Mouse (Mus musculus): ENCODE data around the gene Defb23.
"Not testable (repeated sequence)": the region's sequence is repeated elsewhere in the genome, so short reads cannot be mapped to it uniquely, and the experiment has no call there.

Gene Defb23

DNA sequence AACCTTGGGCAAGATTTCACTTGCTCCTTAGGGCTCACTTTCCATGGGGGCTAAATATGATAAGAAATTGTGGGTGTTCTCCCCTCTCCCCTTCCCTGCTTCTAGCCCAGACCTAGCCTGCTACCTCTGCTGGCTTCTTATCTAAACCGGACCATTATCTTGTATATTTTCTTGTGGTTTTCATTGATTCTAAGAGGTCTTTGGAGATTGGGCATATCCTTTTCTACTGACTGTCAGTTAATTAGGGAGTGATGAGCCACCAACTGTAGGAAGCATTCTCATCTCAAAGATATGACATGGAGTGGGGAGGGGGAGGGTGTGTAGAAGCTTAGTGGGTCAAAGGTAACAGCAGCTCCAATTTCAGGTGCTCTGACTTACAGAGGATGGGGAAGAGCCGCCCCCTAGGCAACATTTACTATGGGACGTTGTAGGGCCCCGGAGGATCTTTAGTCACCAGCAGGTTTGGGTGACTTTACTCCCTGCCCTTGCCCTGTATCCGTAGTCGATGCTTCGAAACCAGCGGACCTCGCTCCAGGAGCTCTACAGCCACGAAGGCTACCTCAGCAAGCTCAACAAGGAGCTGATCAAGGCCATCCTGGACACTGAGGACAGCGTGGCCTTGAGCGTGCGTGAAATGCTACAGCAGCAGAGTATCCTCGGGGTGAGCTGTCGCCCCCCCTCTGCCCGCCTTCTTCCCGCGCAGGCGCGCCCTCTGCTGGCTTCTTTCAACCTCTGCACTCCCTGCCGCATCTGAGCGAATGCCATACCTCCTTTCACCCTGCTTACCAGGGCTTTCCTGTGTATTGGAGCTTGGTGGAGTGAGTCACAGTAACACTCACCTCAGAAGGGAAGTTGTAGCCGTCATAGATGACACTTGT, 27.2 kb downstream of the Defb23 start:
- peak; percentile 88 for DNase-seq (ENCODE audit: low read depth, low spot score)

DNA sequence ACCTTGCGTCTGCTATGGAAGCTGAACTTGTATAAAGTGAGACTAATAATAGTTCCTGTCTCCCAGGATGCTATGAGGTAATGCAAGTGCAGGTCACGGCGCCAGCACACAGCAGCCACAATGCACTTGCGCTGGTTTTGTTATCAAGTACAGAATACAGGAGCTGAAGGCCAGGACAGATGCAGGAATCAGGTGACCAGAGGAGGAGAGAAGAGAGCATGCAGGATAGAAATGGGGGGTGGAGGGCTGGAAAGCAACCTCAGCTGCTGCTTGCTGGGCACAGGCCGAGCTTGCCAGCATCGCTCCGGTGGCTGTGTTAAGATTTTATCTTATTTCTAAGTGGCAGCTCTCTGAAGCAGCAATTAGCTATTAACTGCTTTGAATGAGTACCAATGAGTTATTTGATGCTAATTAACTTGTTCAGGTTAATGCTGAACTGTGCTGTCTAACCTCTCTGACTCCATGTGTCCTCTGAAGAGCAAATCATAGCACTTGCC, 28.0 kb downstream of the Defb23 start:
- no peak for DNase-seq (ENCODE audit: low read depth, low spot score)

DNA sequence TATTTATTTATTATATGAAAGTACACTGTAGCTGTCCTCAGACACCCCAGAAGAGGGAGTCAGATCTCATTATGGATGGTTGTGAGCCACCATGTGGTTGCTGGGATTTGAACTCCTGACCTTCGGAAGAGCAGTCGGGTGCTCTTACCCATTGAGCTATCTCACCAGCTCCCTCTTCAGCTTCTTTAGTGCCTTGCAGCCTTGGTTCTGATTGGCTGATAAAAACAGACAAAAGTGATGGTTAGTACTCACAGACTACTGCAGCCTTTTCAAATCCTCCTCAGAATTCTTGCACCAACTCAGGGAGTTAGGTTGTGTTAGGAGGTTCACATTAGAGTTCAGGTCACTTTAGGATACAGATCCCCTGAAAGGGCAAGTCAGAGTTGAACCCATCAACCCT, 35.9 kb downstream of the Defb23 start:
- not testable (repeated sequence) for DNase-seq (ENCODE audit: low read depth, low spot score)

DNA sequence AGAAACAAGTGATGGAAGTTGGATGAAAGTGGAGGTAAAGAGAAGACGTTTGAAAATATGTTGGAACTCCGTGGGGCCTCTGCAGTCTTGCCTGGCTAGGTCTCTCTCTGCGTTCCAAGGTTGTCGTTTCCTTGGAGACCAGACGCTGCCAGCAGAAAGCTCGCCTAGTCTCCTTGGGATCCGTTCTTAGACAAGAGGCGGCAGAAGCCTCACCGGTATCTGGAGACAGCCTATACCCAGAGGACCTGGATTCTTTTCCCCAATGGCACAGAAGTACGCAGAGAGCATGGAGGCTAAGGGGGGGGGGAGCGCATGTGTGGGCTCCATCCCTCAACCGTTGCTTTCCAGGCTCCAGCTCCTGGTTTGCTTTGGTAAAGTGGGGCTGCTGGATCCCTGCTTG, 36.9 kb downstream of the Defb23 start:
- no peak for DNase-seq (ENCODE audit: low read depth, low spot score)

DNA sequence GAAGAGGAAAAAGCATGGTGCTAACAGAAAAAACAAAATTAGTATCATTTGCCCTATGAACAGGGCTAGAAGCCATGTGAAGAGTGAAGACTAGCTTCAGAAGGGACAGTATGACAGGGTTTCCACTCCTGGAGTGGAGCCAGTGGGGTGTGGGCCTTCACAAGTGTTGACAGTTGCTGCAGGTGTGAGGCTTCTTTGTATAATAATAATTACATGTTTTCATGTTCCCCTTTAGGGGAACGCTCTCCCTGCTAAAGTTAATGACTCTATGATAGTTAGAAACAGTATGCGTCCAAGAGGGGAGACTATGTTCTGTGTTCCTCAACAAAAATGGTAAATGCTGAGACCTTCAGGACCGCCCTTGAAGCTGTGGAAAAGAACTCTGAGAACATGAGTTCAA, 48.6 kb downstream of the Defb23 start:
- DNase-seq (ENCODE audit: low read depth, low spot score) = no peak

DNA sequence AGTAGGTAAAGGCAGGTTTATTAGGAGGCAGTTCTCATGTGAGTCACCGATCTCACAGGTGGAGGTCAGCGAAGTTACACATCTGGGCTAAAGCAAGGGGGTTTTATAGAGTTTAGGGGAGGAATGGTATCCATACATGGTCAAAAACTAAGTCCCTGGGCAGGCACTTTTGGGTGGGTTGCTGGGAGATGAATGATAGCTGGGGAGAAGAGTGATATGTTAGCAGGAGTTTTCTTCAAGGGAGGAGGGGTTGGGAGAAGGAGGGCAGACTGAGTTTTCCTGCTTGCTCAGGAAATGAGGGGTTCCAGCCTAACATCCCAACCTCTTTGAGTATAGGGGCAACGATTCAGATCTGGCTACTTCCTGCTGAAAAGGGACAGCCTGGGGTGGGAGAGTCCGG, 49.1 kb downstream of the Defb23 start, which contains the start of gene 6820408C15Rik:
Gene 6820408C15Rik (plus strand): TSS at position 301 of the 400 bp plus-strand sequence.
- DNase-seq (ENCODE audit: low read depth, low spot score) = no peak

DNA sequence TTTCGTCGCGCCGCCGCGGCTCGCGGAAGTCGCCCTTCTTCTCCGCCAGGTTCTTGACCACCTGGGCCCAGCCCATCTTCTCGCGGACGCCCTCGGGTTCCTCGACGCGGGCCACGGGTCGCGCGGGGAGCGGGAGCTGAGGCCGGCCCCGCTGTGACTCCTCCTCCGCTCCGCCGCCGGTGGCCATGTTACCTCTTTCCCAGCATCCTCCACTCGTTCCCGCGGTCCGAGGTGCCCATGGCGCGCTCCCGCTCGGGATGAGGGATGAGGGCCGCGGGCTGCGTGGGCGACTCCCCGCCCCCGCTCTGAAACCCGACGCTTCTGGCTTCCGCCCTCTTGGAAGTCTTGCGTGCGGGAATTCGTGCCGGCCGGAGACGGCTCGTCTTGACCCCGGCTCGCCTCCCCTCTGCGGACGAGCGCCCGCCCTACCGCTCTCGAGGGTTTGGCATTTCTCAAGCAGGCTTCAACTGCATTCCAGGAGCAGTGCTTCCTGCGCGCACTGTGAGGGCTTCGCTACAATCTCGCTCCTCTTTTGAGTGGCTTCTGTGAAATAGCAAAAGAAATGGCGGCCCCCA, 49.7 kb downstream of the Defb23 start, which contains the start of gene Zcchc3:
Gene Zcchc3 (minus strand): TSS at position 437 of the 575 bp plus-strand sequence.
- DNase-seq (ENCODE audit: low read depth, low spot score) = peak; percentile 95

DNA sequence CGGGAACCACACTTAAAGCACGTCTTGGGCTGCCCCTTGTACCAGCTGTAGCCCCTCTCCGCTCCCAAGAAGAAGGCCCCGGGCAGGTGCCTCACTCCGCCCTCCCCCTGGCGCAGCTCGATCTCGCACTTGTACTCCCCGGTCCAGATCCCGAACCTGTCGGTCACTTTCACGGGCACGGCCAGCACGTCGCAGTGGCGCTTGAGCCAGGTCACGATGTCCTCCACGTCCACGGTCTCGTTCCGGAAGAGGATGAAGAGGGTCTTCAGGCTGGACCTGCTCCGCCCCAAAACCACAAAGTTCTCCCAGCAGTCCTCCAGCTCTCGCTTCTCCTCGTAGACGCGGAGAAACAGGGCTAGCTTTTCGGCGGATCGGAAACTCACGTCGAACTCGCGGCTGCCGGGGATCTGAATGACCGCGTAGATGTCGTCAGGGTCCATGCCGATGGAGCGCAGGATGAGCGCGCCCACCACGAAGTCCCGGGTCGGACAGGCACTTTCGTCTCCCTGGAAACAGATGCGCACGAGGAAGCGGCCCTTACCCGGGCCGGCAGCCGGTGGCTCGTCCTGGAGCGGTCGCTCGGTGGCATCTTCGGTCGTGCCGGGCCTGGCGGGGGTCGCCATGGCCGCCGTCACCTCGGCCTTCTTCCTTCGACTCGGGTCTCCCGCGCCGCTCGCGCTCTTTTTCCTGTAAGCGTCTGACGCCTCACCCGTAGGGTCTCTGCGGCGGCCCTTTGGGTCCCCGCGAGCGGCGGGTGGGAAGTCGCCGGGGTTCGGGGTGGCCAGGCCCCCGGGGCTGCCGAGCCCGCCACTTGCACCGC, 50.4 kb downstream of the Defb23 start:
- DNase-seq (ENCODE audit: low read depth, low spot score) = no peak

DNA sequence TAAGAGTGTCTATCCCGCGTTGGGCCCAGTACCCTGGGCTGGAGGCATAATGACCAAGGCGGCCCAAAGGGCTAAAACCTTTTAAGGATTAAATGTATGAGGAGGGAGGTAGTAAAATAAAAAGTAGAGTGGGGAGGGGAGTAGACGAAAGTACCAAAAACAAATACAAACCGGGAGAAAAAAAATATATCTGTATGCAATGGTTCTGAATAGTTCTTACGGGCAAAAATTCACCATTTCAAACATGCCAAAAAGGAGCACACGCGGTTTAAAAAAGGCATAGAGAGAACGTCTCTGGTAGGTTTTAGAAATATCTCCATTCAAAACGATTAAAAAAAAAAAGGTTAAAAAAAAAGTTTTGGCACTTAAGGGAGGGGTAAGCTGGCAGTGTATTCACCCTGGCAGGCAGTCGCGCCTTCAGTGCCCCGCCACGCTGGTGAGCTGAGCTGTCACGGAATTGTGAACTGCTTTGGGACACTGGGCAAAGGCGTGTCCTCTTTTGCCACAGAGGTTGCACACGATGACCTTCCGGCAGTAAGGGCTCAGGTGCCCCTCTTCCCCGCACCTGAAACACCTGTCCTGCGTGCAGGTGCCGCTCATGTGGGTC, 51.2 kb downstream of the Defb23 start:
- no peak for DNase-seq (ENCODE audit: low read depth, low spot score)

DNA sequence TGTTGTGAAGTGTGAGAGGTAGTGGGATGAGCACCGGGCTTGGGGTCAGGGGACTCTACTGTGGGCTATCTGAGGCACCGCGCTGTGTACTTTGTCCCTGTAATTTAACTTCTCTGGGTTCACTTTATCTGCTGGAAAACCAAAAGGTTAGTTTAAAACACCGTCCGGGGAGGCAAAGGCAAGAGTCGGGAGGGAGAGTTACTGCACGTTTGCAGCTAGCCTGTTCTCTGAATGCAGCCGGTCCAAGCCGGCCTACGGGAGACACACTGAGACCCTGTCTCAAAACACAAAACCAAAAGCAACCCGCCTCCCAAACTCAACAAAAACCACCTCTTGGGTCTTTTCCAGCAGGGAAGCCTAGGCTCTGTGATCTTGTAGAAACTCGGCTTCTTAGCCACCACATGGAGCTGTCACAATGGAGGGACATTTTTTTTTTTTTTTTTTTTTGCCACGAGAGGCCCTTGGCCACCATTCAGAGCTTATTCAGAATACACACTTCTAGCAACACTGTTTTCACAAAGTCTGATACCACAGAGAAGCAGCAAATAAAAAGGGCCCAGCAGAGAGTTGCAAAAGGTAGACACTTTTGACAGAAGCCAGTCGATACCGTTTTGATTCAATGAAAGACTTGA, 51.8 kb downstream of the Defb23 start:
- no peak for DNase-seq (ENCODE audit: low read depth, low spot score)

DNA sequence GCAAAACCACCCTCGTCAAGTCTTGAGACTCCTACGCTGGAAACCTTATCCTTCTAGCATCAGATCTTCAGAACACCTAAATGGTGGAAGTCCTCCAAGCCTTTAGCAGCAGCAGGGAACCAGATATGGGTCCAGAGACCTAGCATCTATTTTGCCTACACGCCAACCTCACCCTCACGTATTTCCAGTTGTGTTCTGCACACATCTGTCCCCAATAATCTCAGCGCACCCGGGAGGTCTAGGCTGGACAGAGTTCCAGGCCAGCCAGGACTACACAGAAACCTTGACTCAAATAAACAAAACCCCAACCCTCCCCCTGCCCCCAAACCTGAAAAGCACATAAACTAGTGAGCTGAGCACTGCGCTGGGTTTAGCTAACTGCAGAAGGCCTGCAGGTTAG, 52.9 kb downstream of the Defb23 start:
- DNase-seq (ENCODE audit: low read depth, low spot score) = no peak

DNA sequence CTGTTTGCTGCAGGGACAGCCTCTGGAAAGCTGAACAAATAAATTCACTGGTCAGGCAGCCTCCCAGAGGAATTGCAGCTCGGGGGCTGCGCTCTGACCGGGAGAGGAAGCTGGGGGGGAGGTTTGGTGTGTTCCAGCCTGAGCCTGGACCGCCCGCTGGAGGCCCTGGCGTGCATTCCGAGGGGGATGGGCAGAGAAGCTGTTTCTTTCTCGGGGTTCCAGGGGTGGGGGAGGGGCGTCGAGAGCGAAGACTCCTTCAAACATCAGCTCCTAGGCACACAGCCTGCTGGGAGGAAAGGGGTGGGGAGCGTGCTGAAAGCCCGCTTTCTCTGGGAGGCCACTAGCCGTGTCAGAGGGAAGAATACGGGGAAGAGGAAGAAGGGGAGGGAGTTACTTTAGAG, 53.4 kb downstream of the Defb23 start:
- peak; percentile 96 for DNase-seq (ENCODE audit: low read depth, low spot score)

DNA sequence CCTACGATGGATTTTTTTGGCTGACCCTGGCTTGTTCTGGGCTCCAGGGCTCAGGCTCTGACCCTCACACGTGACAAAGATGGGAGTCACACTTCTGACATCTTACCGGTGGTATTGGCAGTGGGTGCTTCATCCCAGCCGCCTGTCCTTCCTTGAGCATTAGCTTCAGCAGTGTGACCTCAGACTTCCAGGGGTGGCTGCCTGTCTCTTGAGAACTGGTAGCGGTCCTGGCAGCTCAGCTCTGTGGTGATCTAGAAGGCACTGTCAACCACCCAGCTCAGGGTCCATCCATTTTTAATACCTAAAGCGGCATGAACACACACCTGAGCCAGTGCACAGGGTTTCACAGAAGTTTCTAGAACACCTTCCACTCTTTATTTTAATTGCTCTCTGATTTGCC, 54.6 kb downstream of the Defb23 start:
- no peak for DNase-seq (ENCODE audit: low read depth, low spot score)

Data from mesoderm, embryonic 11.5 days (tissue).